Mouse (Mus musculus) heart, embryonic 11.5 days (tissue): ENCODE measurements around the gene Praf2. TPM values are rescaled to one million over a fixed set of nuclear protein-coding genes. Genes with fewer than 3 reads are reported as not detected.

Source experiments
- ATAC-seq: fragments of 200-750 bp; cut with Nextera tagmentation; replicated peaks from 2 replicates; pipeline ENCODE4 v1.8.0; 2017; ENCODE audit warnings: moderate library complexity; ENCODE audit not compliant: insufficient number of reproducible peaks, low FRiP score, low TSS enrichment
- H3K27ac ChIP-seq: fragments of 300-500 bp; sonication (generic); 2 replicates; pipeline ENCODE4 v1.5.1; 2014; ENCODE audit warnings: mild to moderate bottlenecking, low read depth, low read length
- H3K27me3 ChIP-seq: fragments of 300-500 bp; sonication (generic); 2 replicates; pipeline ENCODE4 v1.6.1; 2014; ENCODE audit warnings: mild to moderate bottlenecking, low read length, mixed read lengths; ENCODE audit not compliant: control insufficient read depth, insufficient read depth
- H3K36me3 ChIP-seq: fragments of 300-500 bp; sonication (generic); 2 replicates; pipeline ENCODE4 v1.6.1; 2014; ENCODE audit warnings: mild to moderate bottlenecking, low read length, moderate library complexity, mixed read lengths; ENCODE audit not compliant: control insufficient read depth, insufficient read depth
- H3K4me1 ChIP-seq: fragments of 300-500 bp; sonication (generic); 2 replicates; pipeline ENCODE4 v1.6.1; 2014; ENCODE audit warnings: low read length; ENCODE audit not compliant: control insufficient read depth, insufficient read depth
- H3K4me2 ChIP-seq: fragments of 300-500 bp; sonication (generic); 2 replicates; pipeline ENCODE4 v1.6.1; 2014; ENCODE audit warnings: mild to moderate bottlenecking, moderate library complexity
- H3K4me3 ChIP-seq: fragments of 300-500 bp; sonication (generic); 2 replicates; pipeline ENCODE4 v1.5.1; 2014; ENCODE audit warnings: low read depth, low read length
- H3K9ac ChIP-seq: fragments of 300-500 bp; sonication (generic); 2 replicates; pipeline ENCODE4 v1.6.1; 2014; ENCODE audit warnings: mild to moderate bottlenecking, low read depth, low read length, moderate library complexity
- H3K9me3 ChIP-seq: fragments of 300-500 bp; sonication (generic); replicated peaks from 2 replicates; pipeline ENCODE4 v1.6.1; 2016; ENCODE audit warnings: low read length; ENCODE audit not compliant: control insufficient read depth
- WGBS: fragments of 180-500 bp; shearing (Covaris S2); extraction: QIAGEN DNeasy Blood & Tissue Kit; methylation state at CpG from one replicate; pipeline ENCODE4 v1.1.7; 2014; ENCODE audit not compliant: insufficient replicate concordance; 5-methylcytosine and 5-hydroxymethylcytosine counted together
- polyA plus RNA-seq: library from polyadenylated mRNA; unstranded; fragments of >200 nt; fragmentation: Nextera tagmentation; extraction: Ambion mirVana; gene quantifications from 2 replicates; pipeline ENCODE4 v1.2.1, GENCODE M21; 2014

Gene Praf2
- polyA plus RNA-seq, 1 experiment from 2014 or later: 52.3 TPM

DNA sequence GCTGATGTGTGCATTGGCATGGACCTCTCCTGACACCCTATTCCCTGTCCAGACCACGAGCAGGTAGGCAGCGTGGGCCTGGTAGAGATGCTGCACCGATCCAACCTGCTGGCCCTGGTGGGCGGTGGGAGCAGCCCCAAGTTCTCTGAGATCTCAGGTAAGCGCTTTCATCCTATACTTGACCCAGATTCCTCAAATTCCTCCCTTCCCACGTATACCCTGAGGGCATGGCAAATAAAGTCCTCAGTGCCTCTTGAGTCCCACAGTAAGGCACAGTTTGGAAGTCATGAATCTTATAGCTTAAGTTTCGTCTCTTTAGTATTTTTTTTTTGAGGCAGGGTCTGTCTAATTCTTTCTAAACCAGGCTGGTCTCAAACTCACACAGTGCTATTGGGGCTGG lies 4.1 kb upstream of the Praf2 start:
- Histone ChIP-seq H3K4me2 (no peak overlapping the region), H3K4me1 (peaks cover 3% of the 10 kb centered on the region; the same call in 1 of the 2 replicates), H3K4me3 (no peak overlapping the region), H3K9ac (no peak overlapping the region), H3K27me3 (no peaks in the 10 kb centered on the region), H3K27ac (no peak overlapping the region), H3K9me3 (no peaks in the 10 kb centered on the region), H3K36me3 (peaks cover 2% of the 10 kb centered on the region; the same call in 1 of the 2 replicates)
- ATAC-seq: no peak
- 74% methylated on average over 7 of the region's 7 CpGs for WGBS

DNA sequence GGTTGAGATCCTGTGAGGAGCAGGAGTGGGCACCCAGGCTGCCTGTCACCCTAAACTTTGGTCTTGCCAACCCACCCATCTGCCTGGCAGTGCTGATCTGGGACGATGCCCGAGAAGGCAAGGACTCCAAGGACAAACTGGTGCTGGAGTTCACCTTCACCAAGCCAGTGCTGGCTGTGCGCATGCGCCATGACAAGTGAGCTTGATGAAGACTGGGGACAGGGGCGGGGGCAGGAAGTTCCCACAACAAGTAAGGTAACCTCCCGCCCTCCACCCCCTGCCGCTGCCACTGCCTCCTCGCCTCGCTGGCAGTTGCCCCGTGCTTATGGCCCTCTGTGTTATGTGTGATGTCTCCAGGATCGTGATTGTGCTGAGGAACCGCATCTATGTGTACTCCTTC lies 2.4 kb upstream of the Praf2 start:
- Histone ChIP-seq H3K9ac (no peak overlapping the region), H3K9me3 (no peaks in the 10 kb centered on the region), H3K27ac (no peak overlapping the region), H3K4me3 (no peak overlapping the region), H3K4me2 (no peak overlapping the region), H3K36me3 (peaks cover 2% of the 10 kb centered on the region; the same call in 1 of the 2 replicates), H3K4me1 (peaks cover 3% of the 10 kb centered on the region; the same call in 1 of the 2 replicates), H3K27me3 (no peaks in the 10 kb centered on the region)
- WGBS: 76% methylated on average over 12 of the region's 12 CpGs
- ATAC-seq: no peak

DNA sequence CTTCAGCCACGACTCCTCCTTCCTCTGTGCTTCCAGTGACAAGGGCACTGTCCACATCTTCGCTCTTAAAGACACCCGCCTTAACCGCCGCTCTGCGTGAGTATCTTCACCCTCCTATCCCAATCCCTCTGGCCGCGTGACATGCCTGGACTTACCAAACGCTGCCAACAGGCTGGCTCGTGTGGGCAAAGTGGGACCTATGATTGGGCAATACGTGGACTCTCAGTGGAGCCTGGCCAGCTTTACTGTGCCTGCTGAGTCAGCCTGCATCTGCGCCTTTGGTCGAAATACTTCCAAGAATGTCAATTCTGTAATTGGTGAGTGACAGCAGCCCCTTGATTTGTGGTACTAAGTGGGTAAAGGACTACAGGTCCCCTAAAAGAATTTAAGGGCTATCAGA lies 1.1 kb upstream of the Praf2 start:
- WGBS: 88% methylated on average over 13 of the region's 13 CpGs
- H3K4me1 ChIP-seq: peaks cover 3% of the 10 kb centered on the region; the same call in 1 of the 2 replicates
- no peak for ATAC-seq
- H3K27ac ChIP-seq: no peak overlapping the region
- no peak overlapping the region for H3K4me3 ChIP-seq
- H3K27me3 ChIP-seq: no peaks in the 10 kb centered on the region
- peaks cover 2% of the 10 kb centered on the region; the same call in 1 of the 2 replicates for H3K36me3 ChIP-seq
- no peak overlapping the region for H3K4me2 ChIP-seq
- H3K9me3 ChIP-seq: no peaks in the 10 kb centered on the region
- no peak overlapping the region for H3K9ac ChIP-seq

- H3K27me3 ChIP-seq: no peaks in the 10 kb centered on the region
- H3K36me3 ChIP-seq: peaks cover 2% of the 10 kb centered on the region; the same call in 1 of the 2 replicates
- H3K4me2 ChIP-seq: peak overlapping the region; percentile 62
- H3K4me3 ChIP-seq: peak overlapping the region; percentile 46
- WGBS: 28% methylated on average over 4 of the region's 4 CpGs
- peak overlapping the region; percentile 58 for H3K9ac ChIP-seq
- no peak overlapping the region for H3K27ac ChIP-seq
- H3K9me3 ChIP-seq: no peaks in the 10 kb centered on the region
- no peak for ATAC-seq
- no peaks in the 10 kb centered on the region for H3K4me1 ChIP-seq
Observed at GRCm38 (mm10) chrX:7728922-7729265, 655 bp downstream of the Praf2 start.

- ATAC-seq: no peak
- 31% methylated on average over 24 of the region's 26 CpGs for WGBS
- Histone ChIP-seq H3K4me3 (no peak overlapping the region), H3K9ac (no peak overlapping the region), H3K27ac (no peak overlapping the region), H3K4me1 (no peaks in the 10 kb centered on the region), H3K4me2 (peak overlapping the region; percentile 30), H3K9me3 (no peaks in the 10 kb centered on the region), H3K36me3 (no peaks in the 10 kb centered on the region), H3K27me3 (no peaks in the 10 kb centered on the region)
Observed at GRCm38 (mm10) chrX:7733571-7734156, 5.4 kb downstream of the Praf2 start.

DNA sequence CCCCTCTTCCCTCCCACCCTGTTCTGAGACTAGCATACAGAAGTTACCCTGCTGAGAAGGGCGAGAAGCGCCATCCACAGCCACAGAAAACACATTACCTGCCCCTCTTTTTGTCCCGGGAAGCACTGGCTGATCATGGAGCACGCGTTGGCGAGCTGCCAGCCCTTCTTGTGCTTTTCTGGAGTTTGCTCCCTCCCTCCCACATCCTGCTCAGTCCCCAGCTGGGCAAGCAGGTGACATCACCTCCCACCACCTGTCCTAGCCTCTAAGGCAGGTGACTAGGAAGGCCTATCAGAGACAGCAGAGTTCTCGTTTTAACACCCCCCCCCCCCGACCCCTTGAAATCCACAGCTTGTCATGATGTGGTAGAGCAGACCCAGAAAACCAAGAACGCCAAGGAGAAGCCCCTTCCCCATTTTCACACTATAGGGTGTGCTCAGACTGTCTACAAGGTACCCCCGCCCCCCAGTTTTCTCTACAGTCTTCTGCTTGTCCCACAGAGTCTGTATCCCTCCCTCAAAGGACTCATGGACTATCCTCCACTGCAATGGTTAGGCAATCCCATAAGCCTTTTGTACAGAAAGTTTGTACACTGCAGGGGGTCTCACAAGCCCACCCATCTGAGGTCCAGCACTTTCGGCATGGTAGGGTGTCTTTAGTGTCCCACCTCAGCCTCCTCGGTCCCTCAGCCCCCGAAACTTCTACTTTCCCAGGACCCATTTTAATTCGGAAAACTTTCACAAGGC lies 11.3 kb downstream of the Praf2 start:
- no peak for ATAC-seq
- H3K9me3 ChIP-seq: no peaks in the 10 kb centered on the region
- H3K9ac ChIP-seq: no peak overlapping the region
- no peaks in the 10 kb centered on the region for H3K4me1 ChIP-seq
- no peaks in the 10 kb centered on the region for H3K36me3 ChIP-seq
- no peak overlapping the region for H3K27ac ChIP-seq
- 73% methylated on average over 14 of the region's 14 CpGs for WGBS
- H3K27me3 ChIP-seq: no peaks in the 10 kb centered on the region
- no peak overlapping the region for H3K4me2 ChIP-seq
- H3K4me3 ChIP-seq: no peak overlapping the region

DNA sequence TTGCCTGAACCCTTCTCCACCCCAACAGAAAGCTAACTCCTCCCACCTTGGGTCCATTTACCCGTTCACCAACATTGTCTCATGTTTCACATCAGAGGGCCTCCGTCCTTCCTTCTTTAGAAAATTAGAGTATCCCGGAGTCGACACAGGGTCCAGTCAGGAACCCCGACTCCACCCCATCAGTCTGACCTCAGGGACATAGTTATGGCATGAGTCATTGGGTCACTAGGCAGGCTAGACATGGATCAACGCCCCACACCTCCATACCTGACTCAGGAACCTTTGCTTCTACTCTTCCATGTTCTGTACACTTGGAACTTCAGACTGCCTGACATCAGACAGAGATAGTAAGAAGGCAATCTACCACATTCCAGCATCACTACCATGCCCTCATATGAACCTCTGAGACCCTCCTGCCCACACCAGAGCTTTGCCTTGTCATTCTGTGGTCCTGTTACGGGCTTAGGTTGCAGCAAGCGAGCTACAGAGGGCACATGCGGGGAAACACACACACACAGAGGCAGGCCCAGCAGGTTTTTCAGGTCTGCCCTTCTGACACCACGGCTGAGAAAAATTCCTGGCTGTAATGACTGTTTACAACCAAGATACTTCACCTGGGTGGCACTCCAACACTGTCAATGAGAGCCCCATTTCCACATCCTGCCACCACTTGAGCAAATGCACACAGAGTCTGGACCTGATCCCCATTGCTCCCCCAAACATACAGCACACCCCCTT lies 12.0 kb downstream of the Praf2 start:
- Histone ChIP-seq H3K9me3 (no peaks in the 10 kb centered on the region), H3K27ac (no peak overlapping the region), H3K4me2 (no peak overlapping the region), H3K9ac (no peak overlapping the region), H3K4me1 (no peaks in the 10 kb centered on the region), H3K27me3 (no peaks in the 10 kb centered on the region), H3K4me3 (no peak overlapping the region), H3K36me3 (no peaks in the 10 kb centered on the region)
- WGBS: 46% methylated on average over 10 of the region's 10 CpGs
- no peak for ATAC-seq

GRCm38 (mm10) chrX:7741103-7741502 lies 12.9 kb downstream of the Praf2 start:
- H3K9me3 ChIP-seq: no peaks in the 10 kb centered on the region
- H3K4me2 ChIP-seq: no peak overlapping the region
- no peaks in the 10 kb centered on the region for H3K36me3 ChIP-seq
- ATAC-seq: no peak
- 47% methylated on average over 5 of the region's 5 CpGs for WGBS
- no peak overlapping the region for H3K4me3 ChIP-seq
- H3K27ac ChIP-seq: no peak overlapping the region
- no peaks in the 10 kb centered on the region for H3K4me1 ChIP-seq
- H3K9ac ChIP-seq: no peak overlapping the region
- H3K27me3 ChIP-seq: no peaks in the 10 kb centered on the region
